Mouse (Mus musculus) liver, adult 2 months (tissue): ENCODE measurements around the gene Ifna11. TPM values are rescaled to one million over a fixed set of nuclear protein-coding genes. Genes with fewer than 3 reads are reported as not detected.
"Not testable (repeated sequence)": the region's sequence is repeated elsewhere in the genome, so short reads cannot be mapped to it uniquely, and the experiment has no call there.

Source experiments
- DNase-seq: peaks from one replicate; pipeline ENCODE4 v3.0.0-alpha.2; 2011; ENCODE audit warnings: low read depth, low spot score; ENCODE audit errors: extremely low read depth
- H3K27ac ChIP-seq: fragments of 200-500 bp; replicated peaks from 2 replicates; pipeline ENCODE4 v1.5.1; 2012; ENCODE audit warnings: low read depth, mild to moderate bottlenecking, control low read depth, inconsistent platforms, low read length; ENCODE audit not compliant: insufficient read depth
- H3K27me3 ChIP-seq: fragments of 200-500 bp; 2 replicates; pipeline ENCODE4 v1.6.1; 2012; ENCODE audit warnings: mild to moderate bottlenecking, moderate library complexity, low read length, inconsistent platforms; ENCODE audit not compliant: control insufficient read depth, insufficient read depth
- H3K36me3 ChIP-seq: fragments of 200-500 bp; 2 replicates; pipeline ENCODE4 v1.6.1; 2012; ENCODE audit warnings: low read length, inconsistent platforms; ENCODE audit not compliant: control insufficient read depth, insufficient read depth
- H3K4me1 ChIP-seq: fragments of 200-500 bp; 2 replicates; pipeline ENCODE4 v1.6.1; 2011; ENCODE audit warnings: low read length; ENCODE audit not compliant: control insufficient read depth, insufficient read depth
- H3K4me3 ChIP-seq: fragments of 200-500 bp; 2 replicates; pipeline ENCODE4 v1.5.1; 2011; ENCODE audit warnings: low read depth, mild to moderate bottlenecking, control low read depth, low read length, moderate library complexity; ENCODE audit not compliant: insufficient read depth
- H3K79me2 ChIP-seq: fragments of 200-500 bp; 2 replicates; pipeline ENCODE4 v1.6.1; 2012; ENCODE audit warnings: inconsistent platforms, mild to moderate bottlenecking, low read length, moderate library complexity; ENCODE audit not compliant: control insufficient read depth, insufficient read depth
- H3K9ac ChIP-seq: fragments of 200-500 bp; 2 replicates; pipeline ENCODE4 v1.6.1; 2012; ENCODE audit warnings: low read depth, mild to moderate bottlenecking, control low read depth, inconsistent platforms, low read length
- CTCF ChIP-seq: fragments of 200-500 bp; IDR thresholded peaks from 2 replicates; pipeline ENCODE4 v1.5.1; 2011; ENCODE audit warnings: low read depth, low read length, control low read depth
- WGBS: fragments of 180-500 bp; shearing (Covaris S2); methylation state at CpG from one replicate; pipeline ENCODE4 v1.1.7; 2018; 5-methylcytosine and 5-hydroxymethylcytosine counted together
- polyA plus RNA-seq: library from polyadenylated mRNA; depleted of rRNA; stranded (reverse); fragments of >200 nt; gene quantifications from 2 replicates; pipeline ENCODE4 v1.2.3, GENCODE M21; 2012
- total RNA-seq: library from RNA; depleted of rRNA; stranded (reverse); fragments of >200 nt; gene quantifications from 2 replicates; pipeline ENCODE4 v1.2.3, GENCODE M21; 2014

Gene Ifna11
- total and polyA plus RNA-seq, 2 experiments: not detected

- not testable (repeated sequence) for DNase-seq
- 0% methylated on average over 4 of the region's 28 CpGs for WGBS
Measured at GRCm38 (mm10) chr4:88788402-88788801, 31.4 kb upstream of the Ifna11 start, which contains the start of gene Gm13277. Gm13277 (plus strand) TSS chr4:88788632.

GRCm38 (mm10) chr4:88791250-88791649 lies 28.5 kb upstream of the Ifna11 start, which contains the start of gene Gm13278:
Gm13278 (plus strand) TSS chr4:88791550.
- no CpG with 5 or more reads among the region's 28 CpGs for WGBS
- H3K27me3 ChIP-seq, DNase-seq, H3K79me2 ChIP-seq, H3K27ac ChIP-seq, H3K36me3 ChIP-seq, H3K4me3 ChIP-seq, H3K9ac ChIP-seq, H3K4me1 ChIP-seq: not testable (repeated sequence)

More at GRCm38 (mm10) chr4:88788402-88788801, 31.4 kb upstream of the Ifna11 start, which contains the start of gene Gm13277:
- H3K36me3 ChIP-seq, H3K4me3 ChIP-seq, H3K4me1 ChIP-seq, H3K27ac ChIP-seq, H3K27me3 ChIP-seq, H3K79me2 ChIP-seq, H3K9ac ChIP-seq: not testable (repeated sequence)
- TF ChIP-seq CTCF: peak; percentile 53

- not testable (repeated sequence) for H3K36me3 ChIP-seq, H3K79me2 ChIP-seq, H3K4me1 ChIP-seq, H3K27ac ChIP-seq, H3K9ac ChIP-seq, H3K27me3 ChIP-seq, DNase-seq, H3K4me3 ChIP-seq
- under 1% methylated on average over 19 of the region's 52 CpGs for WGBS
Measured at GRCm38 (mm10) chr4:88793936-88794675, 25.7 kb upstream of the Ifna11 start, which contains the start of gene Gm13275. Gm13275 (plus strand) TSS chr4:88794487.

- not testable (repeated sequence) for H3K27me3 ChIP-seq, H3K9ac ChIP-seq, H3K79me2 ChIP-seq, H3K4me1 ChIP-seq, H3K36me3 ChIP-seq, H3K27ac ChIP-seq, H3K4me3 ChIP-seq, DNase-seq
- WGBS: no CpG with 5 or more reads among the region's 28 CpGs
Measured at GRCm38 (mm10) chr4:88797097-88797496, 22.7 kb upstream of the Ifna11 start, which contains the start of gene Gm13279. Gm13279 (plus strand) TSS chr4:88797397.

GRCm38 (mm10) chr4:88799365-88799764 lies 20.4 kb upstream of the Ifna11 start, which contains the start of gene Gm13285:
Gm13285 (plus strand) TSS chr4:88799665.
- not testable (repeated sequence) for H3K4me1 ChIP-seq, DNase-seq, H3K27ac ChIP-seq, H3K4me3 ChIP-seq, H3K9ac ChIP-seq, H3K36me3 ChIP-seq, H3K79me2 ChIP-seq, H3K27me3 ChIP-seq
- 12% methylated on average over 6 of the region's 7 CpGs for WGBS

- not testable (repeated sequence) for H3K4me3 ChIP-seq, DNase-seq, H3K27me3 ChIP-seq, H3K4me1 ChIP-seq, H3K27ac ChIP-seq, H3K9ac ChIP-seq, H3K36me3 ChIP-seq, H3K79me2 ChIP-seq
- WGBS: no CpG with 5 or more reads among the region's 29 CpGs
Measured at GRCm38 (mm10) chr4:88802954-88803353, 16.8 kb upstream of the Ifna11 start, which contains the start of gene Gm13287. Gm13287 (plus strand) TSS chr4:88803254.

GRCm38 (mm10) chr4:88805231-88805630 lies 14.5 kb upstream of the Ifna11 start, which contains the start of gene Gm13288:
Gm13288 (plus strand) TSS chr4:88805531.
- not testable (repeated sequence) for H3K27ac ChIP-seq, H3K9ac ChIP-seq, H3K36me3 ChIP-seq, DNase-seq, H3K27me3 ChIP-seq, H3K79me2 ChIP-seq, H3K4me1 ChIP-seq
- H3K4me3 ChIP-seq: peak within 1 kb of the TSS; percentile 6; the same call in 1 of the 2 replicates
- no CpG with 5 or more reads among the region's 8 CpGs for WGBS

GRCm38 (mm10) chr4:88805761-88806160 lies 14.0 kb upstream of the Ifna11 start:
- not testable (repeated sequence) for DNase-seq, H3K27ac ChIP-seq, H3K27me3 ChIP-seq, H3K79me2 ChIP-seq, H3K9ac ChIP-seq, H3K36me3 ChIP-seq, H3K4me1 ChIP-seq
- 0% methylated on average over 3 of the region's 34 CpGs for WGBS
- H3K4me3 ChIP-seq: peak overlapping the region; percentile 6; the same call in 1 of the 2 replicates
